Mouse (Mus musculus): Measurements from ENCODE around the gene Abhd14a. TPM values are rescaled to one million over a fixed set of nuclear protein-coding genes. Genes with fewer than 3 reads are reported as not detected.
A peak's percentile ranks its signal among the peaks of the same experiment; 100 is the strongest.

Gene Abhd14a
- total RNA-seq, 2 experiments from 2014 or later, result 38.2 to 41.5 TPM

- peak in 1 of 2 experiments; percentile 2 for DNase-seq (ENCODE audit: extremely low spot score in 1 of 2, low spot score in 1 of 2)
These were observed 23.7 kb upstream of the Abhd14a start for GRCm38 (mm10) chr9:106470991-106471750.

GRCm38 (mm10) chr9:106469776-106470175 is 22.3 kb upstream of the Abhd14a start:
- peak in 1 of 2 experiments; percentile 1 for DNase-seq (ENCODE audit: extremely low spot score in 1 of 2, low spot score in 1 of 2)

- no peak for DNase-seq (ENCODE audit: extremely low spot score in 1 of 2, low spot score in 1 of 2)
These were observed 21.8 kb upstream of the Abhd14a start for GRCm38 (mm10) chr9:106469317-106469716.

GRCm38 (mm10) chr9:106467746-106468145 is 20.3 kb upstream of the Abhd14a start:
- DNase-seq (ENCODE audit: extremely low spot score in 1 of 2, low spot score in 1 of 2), result no peak

- DNase-seq (ENCODE audit: extremely low spot score in 1 of 2, low spot score in 1 of 2), result no peak
These were observed 19.2 kb upstream of the Abhd14a start for GRCm38 (mm10) chr9:106466721-106467120.

- no peak for DNase-seq (ENCODE audit: extremely low spot score in 1 of 2, low spot score in 1 of 2)
These were observed 18.2 kb upstream of the Abhd14a start, which contains the start of gene Gpr62 for GRCm38 (mm10) chr9:106465571-106466200. Gene Gpr62, minus strand, starts transcription at chr9:106465938.

GRCm38 (mm10) chr9:106464751-106465541 is 17.5 kb upstream of the Abhd14a start:
- peak in 1 of 2 experiments; percentile 72 for DNase-seq (ENCODE audit: extremely low spot score in 1 of 2, low spot score in 1 of 2)

GRCm38 (mm10) chr9:106463122-106464063 is 15.9 kb upstream of the Abhd14a start:
- DNase-seq (ENCODE audit: extremely low spot score in 1 of 2, low spot score in 1 of 2), result no peak

GRCm38 (mm10) chr9:106462430-106462800 is 14.9 kb upstream of the Abhd14a start:
- no peak for DNase-seq (ENCODE audit: extremely low spot score in 1 of 2, low spot score in 1 of 2)

- no peak for DNase-seq (ENCODE audit: extremely low spot score in 1 of 2, low spot score in 1 of 2)
These were observed 14.4 kb upstream of the Abhd14a start for GRCm38 (mm10) chr9:106461641-106462429.

GRCm38 (mm10) chr9:106461026-106461415 is 13.5 kb upstream of the Abhd14a start:
- no peak for DNase-seq (ENCODE audit: extremely low spot score in 1 of 2, low spot score in 1 of 2)

- DNase-seq (ENCODE audit: extremely low spot score in 1 of 2, low spot score in 1 of 2), result no peak
These were observed 13.0 kb upstream of the Abhd14a start for GRCm38 (mm10) chr9:106460401-106461025.

- no peak for DNase-seq (ENCODE audit: extremely low spot score in 1 of 2, low spot score in 1 of 2)
These were observed 12.5 kb upstream of the Abhd14a start for GRCm38 (mm10) chr9:106459946-106460345.

- DNase-seq (ENCODE audit: extremely low spot score in 1 of 2, low spot score in 1 of 2), result no peak
These were observed 10.4 kb upstream of the Abhd14a start for GRCm38 (mm10) chr9:106457920-106458319.

GRCm38 (mm10) chr9:106457163-106457559 is 9.7 kb upstream of the Abhd14a start:
- DNase-seq (ENCODE audit: extremely low spot score in 1 of 2, low spot score in 1 of 2), result no peak

- DNase-seq (ENCODE audit: extremely low spot score in 1 of 2, low spot score in 1 of 2), result no peak
These were observed 9.1 kb upstream of the Abhd14a start for GRCm38 (mm10) chr9:106456325-106457162.

GRCm38 (mm10) chr9:106454888-106455681 is 7.6 kb upstream of the Abhd14a start:
- peak in 1 of 2 experiments; percentile 49 for DNase-seq (ENCODE audit: extremely low spot score in 1 of 2, low spot score in 1 of 2)
